9 mouse cellular contexts compared by ENCODE assay signal in genomic region chr5:66075032-66075488, GRCm38 (mm10).
DNase-seq lines count a peak whose midpoint lies in the region; ATAC-seq and TF ChIP-seq lines count a peak whose summit lies in the region.
"Had no signal": no experiment of that assay in that cellular context is flagged by ENCODE, and none has a peak within 500 bp of the region (broad histone marks: within the 10 kb centered on the region; RNA-seq: fewer than 3 reads in every experiment).

No protein-coding gene starts in this region.

- H3K79me2 ChIP-seq in heart, adult 2 months (replicated peaks; ENCODE audit: control insufficient read depth, insufficient read depth, low read length) = no peaks in the 10 kb centered on the region

- no peak for TF ChIP-seq POLR2A in heart, adult 2 months (IDR thresholded peaks at IDR 0.05; ENCODE audit: insufficient read depth, low read depth, low read length)

- no peak for TF ChIP-seq CTCF in heart, adult 2 months (IDR thresholded peaks at IDR 0.05)
- no peak for TF ChIP-seq CTCF in stomach, postnatal 0 days (IDR thresholded peaks at IDR 0.05; ENCODE audit: low read depth)

- H3K27me3 ChIP-seq in heart, adult 2 months (ENCODE audit: control insufficient read depth, insufficient read depth, low read length) = no peaks in the 10 kb centered on the region
- no peaks in the 10 kb centered on the region for H3K27me3 ChIP-seq in heart, embryonic 12.5 days (replicated peaks)
- H3K27me3 ChIP-seq in intestine, embryonic 16.5 days (replicated peaks; ENCODE audit: control insufficient read depth, insufficient read depth, low read length) = no peaks in the 10 kb centered on the region
- no peaks in the 10 kb centered on the region for H3K27me3 ChIP-seq in stomach, postnatal 0 days (ENCODE audit: control insufficient read depth, insufficient read depth, low read length)
- H3K27me3 ChIP-seq in midbrain, embryonic 10.5 days (ENCODE audit: low read depth, poor library complexity, severe bottlenecking) = 0 out of 2 replicates have a peak, but pooled peaks cover 6% of the 10 kb centered on the region

- DNase-seq in heart, adult 2 months = peak; percentile 44 to 77
- DNase-seq in lung, postnatal 10 days = peak; percentile 32
- DNase-seq in stomach, postnatal 0 days (ENCODE audit: low spot score) = peak; percentile 44
- DNase-seq in right cerebral cortex, adult 18-20 months = no peak
- DNase-seq in cerebellum, adult 8-10 months = no peak
- no peak for DNase-seq in midbrain, embryonic 10.5 days (ENCODE audit: low spot score)

- peaks cover 1% of the 10 kb centered on the region; the same call in 1 of the 2 replicates for H3K4me1 ChIP-seq in heart, adult 2 months (ENCODE audit: control insufficient read depth, insufficient read depth, low read length)
- H3K4me1 ChIP-seq in heart, embryonic 12.5 days (replicated peaks) = peaks cover 4% of the 10 kb centered on the region
- peaks cover 12% of the 10 kb centered on the region for H3K4me1 ChIP-seq in intestine, embryonic 16.5 days (ENCODE audit: control insufficient read depth, insufficient read depth, low read length)
- H3K4me1 ChIP-seq in stomach, postnatal 0 days (replicated peaks; ENCODE audit: control insufficient read depth, insufficient read depth) = 0 out of 2 replicates have a peak, but pooled peaks cover 4% of the 10 kb centered on the region
- H3K4me1 ChIP-seq in midbrain, embryonic 10.5 days = peaks cover 3% of the 10 kb centered on the region

- intact Hi-C loops in heart, adult 2 months (cut with DNase I) = no loop called here

- H3K9ac ChIP-seq in heart, adult 2 months (ENCODE audit: low read depth, low read length) = no peak overlapping the region
- H3K9ac ChIP-seq in heart, embryonic 12.5 days = no peak overlapping the region
- peak overlapping the region; percentile 32 for H3K9ac ChIP-seq in intestine, embryonic 16.5 days (ENCODE audit: low read depth, low read length)
- H3K9ac ChIP-seq in stomach, postnatal 0 days (ENCODE audit: low read length) = no peak overlapping the region

- H3K9me3 ChIP-seq in heart, embryonic 12.5 days (replicated peaks) = no peaks in the 10 kb centered on the region
- no peaks in the 10 kb centered on the region for H3K9me3 ChIP-seq in intestine, embryonic 16.5 days (ENCODE audit: control insufficient read depth, low read length)
- no peaks in the 10 kb centered on the region for H3K9me3 ChIP-seq in stomach, postnatal 0 days (ENCODE audit: control insufficient read depth, low read length)
- no peaks in the 10 kb centered on the region for H3K9me3 ChIP-seq in midbrain, embryonic 10.5 days (replicated peaks)

- ATAC-seq in heart, embryonic 12.5 days (ENCODE audit: insufficient number of reproducible peaks, low FRiP score) = no peak
- ATAC-seq in intestine, embryonic 16.5 days = peak; percentile 86
- peak; percentile 43 for ATAC-seq in stomach, postnatal 0 days (ENCODE audit: low FRiP score, low TSS enrichment)

- H3K27ac ChIP-seq in heart, adult 2 months = peak overlapping the region; percentile 12; the same call in 1 of the 2 replicates
- H3K27ac ChIP-seq in heart, embryonic 12.5 days (ENCODE audit: poor library complexity, severe bottlenecking) = no peak overlapping the region
- peak overlapping the region; percentile 96 for H3K27ac ChIP-seq in intestine, embryonic 16.5 days (ENCODE audit: low read length)
- peak overlapping the region; percentile 70 for H3K27ac ChIP-seq in stomach, postnatal 0 days (replicated peaks)
- no peak overlapping the region for H3K27ac ChIP-seq in midbrain, embryonic 10.5 days (replicated peaks)

- no peaks in the 10 kb centered on the region for H3K36me3 ChIP-seq in heart, adult 2 months (ENCODE audit: control insufficient read depth, insufficient read depth, low read length)
- H3K36me3 ChIP-seq in heart, embryonic 12.5 days = no peaks in the 10 kb centered on the region
- no peaks in the 10 kb centered on the region for H3K36me3 ChIP-seq in intestine, embryonic 16.5 days (ENCODE audit: control insufficient read depth, insufficient read depth, low read length)
- no peaks in the 10 kb centered on the region for H3K36me3 ChIP-seq in stomach, postnatal 0 days (ENCODE audit: control insufficient read depth, insufficient read depth, low read length)
- no peaks in the 10 kb centered on the region for H3K36me3 ChIP-seq in midbrain, embryonic 10.5 days

- 56% methylated on average over 9 of the region's 9 CpGs for WGBS in heart, adult 2 months
- WGBS in heart, embryonic 12.5 days = 73% methylated on average over 9 of the region's 9 CpGs
- 59% methylated on average over 9 of the region's 9 CpGs for WGBS in intestine, embryonic 16.5 days
- 66% methylated on average over 9 of the region's 9 CpGs for WGBS in stomach, postnatal 0 days
- WGBS in midbrain, embryonic 10.5 days = 90% methylated on average over 9 of the region's 9 CpGs

- no peak for TF ChIP-seq EP300 in heart, adult 2 months (IDR thresholded peaks at IDR 0.05; ENCODE audit: insufficient read depth, low read depth, low read length)
- no peak for TF ChIP-seq EP300 in stomach, postnatal 0 days (optimal IDR thresholded peaks at IDR 0.05)

- H3K4me3 ChIP-seq in heart, adult 2 months = no peak overlapping the region
- no peak overlapping the region for H3K4me3 ChIP-seq in heart, embryonic 12.5 days
- H3K4me3 ChIP-seq in intestine, embryonic 16.5 days (ENCODE audit: low read length) = 0 out of 2 replicates have a peak overlapping the region, but pooled peaks have one; percentile 1
- H3K4me3 ChIP-seq in stomach, postnatal 0 days (ENCODE audit: low read depth, low read length) = no peak overlapping the region
- no peak overlapping the region for H3K4me3 ChIP-seq in midbrain, embryonic 10.5 days
- H3K4me3 ChIP-seq: erythroblast, embryonic 14.5 days had no signal

- H3K4me2 ChIP-seq in heart, embryonic 12.5 days = no peak overlapping the region
- peak overlapping the region; percentile 50 for H3K4me2 ChIP-seq in intestine, embryonic 16.5 days (ENCODE audit: low read depth, low read length)
- H3K4me2 ChIP-seq in stomach, postnatal 0 days (replicated peaks; ENCODE audit: low read depth) = no peak overlapping the region; the same call in 1 of the 2 replicates

Comparison
In these comparisons a context has a peak if more than half of its experiments do, and no peak if none do; other contexts are left out.
1. H3K27ac ChIP-seq: peak in heart, adult 2 months (single experiment), intestine, embryonic 16.5 days (single experiment) and stomach, postnatal 0 days (single experiment); none in heart, embryonic 12.5 days (single experiment) and midbrain, embryonic 10.5 days (single experiment).
2. DNase-seq: peak in heart, adult 2 months (2 of 2), lung, postnatal 10 days (single experiment) and stomach, postnatal 0 days (single experiment); none in right cerebral cortex, adult 18-20 months (single experiment), cerebellum, adult 8-10 months (single experiment) and midbrain, embryonic 10.5 days (single experiment).